Mouse (Mus musculus): ENCODE results near the gene Pdap1. TPM values are rescaled to one million over a fixed set of nuclear protein-coding genes. Genes with fewer than 3 reads are reported as not detected.
A peak's percentile ranks its signal among the peaks of the same experiment; 100 is the strongest.
"Not testable (repeated sequence)": the region's sequence is repeated elsewhere in the genome, so short reads cannot be mapped to it uniquely, and the experiment has no call there.

Pdap1 gene
- total RNA-seq, 2 experiments from 2014 or later: 106 to 111 TPM

DNA sequence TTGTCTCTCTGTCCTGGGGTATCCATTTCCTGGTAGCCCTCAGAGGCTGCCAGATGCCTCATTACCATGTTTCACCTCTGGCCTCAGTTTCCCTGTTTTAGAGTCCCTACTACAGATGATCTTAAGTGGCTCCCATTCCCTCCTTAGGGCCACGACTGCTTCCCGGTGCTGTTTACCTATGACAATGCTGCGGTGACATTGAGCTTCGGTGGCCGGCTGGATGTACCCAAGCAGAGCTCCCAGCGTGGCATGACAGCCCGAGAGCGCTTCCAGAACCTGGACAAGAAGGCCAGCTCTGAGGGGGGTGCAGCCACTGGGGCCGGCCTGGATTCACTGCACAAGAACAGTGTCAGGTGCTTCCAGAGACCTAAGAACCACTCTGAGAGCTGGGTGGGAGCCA, 13.5 kb downstream of the Pdap1 start:
- intact Hi-C loops (cut with DNase I): no loop called here
- DNase-seq (ENCODE audit: extremely low spot score in 1 of 2, low spot score in 2 of 2): no peak

GRCm38 (mm10) chr5:145123396-145123795, 16.6 kb downstream of the Pdap1 start:
- no peak for DNase-seq (ENCODE audit: extremely low spot score in 1 of 2, low spot score in 2 of 2)
- intact Hi-C loops (cut with DNase I): no loop called here

DNA sequence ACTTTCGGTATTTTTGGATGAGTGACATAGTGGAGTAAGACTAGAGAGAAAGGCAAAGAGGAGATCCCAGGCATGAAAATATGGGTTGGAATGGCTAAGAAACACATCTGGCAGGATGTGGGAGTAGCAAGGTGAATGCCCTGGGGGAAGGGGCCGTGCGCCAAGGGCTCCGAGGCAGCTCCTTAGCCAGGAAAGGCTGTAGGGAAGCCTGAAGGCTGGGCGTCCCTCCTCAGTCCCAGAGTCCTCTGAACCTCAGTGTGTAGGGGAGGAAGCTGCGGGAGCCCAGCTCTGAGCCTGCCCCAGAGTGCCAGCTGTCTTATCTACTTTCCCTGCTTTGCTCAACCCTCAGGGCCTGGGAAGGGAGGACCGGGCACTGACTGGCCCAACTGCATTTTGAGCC, 19.1 kb downstream of the Pdap1 start:
- intact Hi-C loops (cut with DNase I): no loop called here
- DNase-seq (ENCODE audit: extremely low spot score in 1 of 2, low spot score in 2 of 2): no peak

DNA sequence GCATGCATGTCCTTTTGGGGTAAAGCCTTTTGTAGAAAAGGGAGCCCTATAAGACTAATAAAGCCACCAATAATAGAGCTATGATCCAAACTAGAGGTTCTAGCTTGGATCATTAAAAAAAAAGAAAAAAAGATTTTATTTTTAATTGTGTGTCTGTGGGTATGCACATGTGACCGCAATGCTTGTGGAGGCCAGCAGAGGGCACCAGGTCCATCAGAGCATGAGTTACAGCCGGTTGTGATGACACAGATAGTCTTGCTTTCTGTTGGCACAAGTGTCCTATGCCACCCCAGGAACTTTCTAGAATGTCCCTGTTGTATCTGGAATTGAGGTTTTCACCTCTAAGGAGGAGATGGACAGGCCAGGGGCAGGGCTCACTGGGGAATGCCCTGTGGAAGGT, 20.7 kb downstream of the Pdap1 start:
- intact Hi-C loops (cut with DNase I): no loop called here
- no peak for DNase-seq (ENCODE audit: extremely low spot score in 1 of 2, low spot score in 2 of 2)

- intact Hi-C loops (cut with DNase I): no loop called here
Observed at GRCm38 (mm10) chr5:145118461-145118860, 21.6 kb downstream of the Pdap1 start.

DNA sequence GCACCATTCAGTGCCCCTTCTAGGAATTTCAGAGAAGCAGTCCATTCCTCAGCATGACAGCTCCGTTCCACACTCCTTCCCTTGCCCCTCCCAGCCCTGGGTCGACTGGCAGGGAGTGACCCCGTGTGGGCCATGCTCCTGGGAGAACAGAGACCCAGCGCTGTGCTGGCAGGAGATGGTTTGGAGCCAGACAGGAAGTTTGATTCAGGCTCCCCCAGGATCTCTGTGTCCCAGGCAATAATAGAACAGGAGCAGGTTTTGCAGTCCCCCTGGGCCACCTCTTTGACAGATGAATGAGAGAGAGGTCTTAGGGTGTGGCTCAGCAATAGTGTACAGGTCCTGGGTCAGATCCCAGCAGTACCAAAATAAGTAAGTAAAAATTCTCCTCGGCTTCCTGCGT, 22.0 kb downstream of the Pdap1 start:
- no peak for DNase-seq (ENCODE audit: extremely low spot score in 1 of 2, low spot score in 2 of 2)
- intact Hi-C loops (cut with DNase I): no loop called here

More at GRCm38 (mm10) chr5:145118461-145118860, 21.6 kb downstream of the Pdap1 start:
- DNase-seq (ENCODE audit: extremely low spot score in 1 of 2, low spot score in 2 of 2): no peak

DNA sequence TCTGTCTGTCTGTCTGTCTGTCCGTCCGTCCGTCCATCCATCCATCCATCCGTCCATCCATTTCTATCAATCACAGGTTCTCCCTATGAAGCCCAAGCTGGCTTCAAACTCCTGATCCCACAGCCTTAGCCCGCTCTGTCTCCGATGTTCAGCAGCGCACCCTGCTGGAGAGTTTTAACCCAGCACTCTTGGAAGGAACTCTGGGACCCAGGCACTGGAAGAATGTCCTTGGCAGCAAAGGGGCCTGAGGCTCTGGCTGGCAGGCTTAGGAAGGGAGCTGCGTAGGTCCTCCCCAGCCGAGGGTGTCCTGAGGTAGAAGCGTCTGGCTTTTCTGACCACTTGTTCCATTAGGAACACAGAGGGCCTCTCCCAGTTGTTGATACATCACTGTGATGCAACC, 23.1 kb downstream of the Pdap1 start:
- intact Hi-C loops (cut with DNase I): no loop called here

GRCm38 (mm10) chr5:145116316-145116715, 23.7 kb downstream of the Pdap1 start:
- intact Hi-C loops (cut with DNase I): no loop called here
- peak in 1 of 2 experiments; percentile 84 for DNase-seq (ENCODE audit: extremely low spot score in 1 of 2, low spot score in 2 of 2)

More for the DNA sequence above, 23.1 kb downstream of the Pdap1 start:
- peak in 1 of 2 experiments; percentile 79 for DNase-seq (ENCODE audit: extremely low spot score in 1 of 2, low spot score in 2 of 2)

GRCm38 (mm10) chr5:145115736-145116135, 24.3 kb downstream of the Pdap1 start:
- intact Hi-C loops (cut with DNase I): no loop called here
- DNase-seq (ENCODE audit: extremely low spot score in 1 of 2, low spot score in 2 of 2): no peak

DNA sequence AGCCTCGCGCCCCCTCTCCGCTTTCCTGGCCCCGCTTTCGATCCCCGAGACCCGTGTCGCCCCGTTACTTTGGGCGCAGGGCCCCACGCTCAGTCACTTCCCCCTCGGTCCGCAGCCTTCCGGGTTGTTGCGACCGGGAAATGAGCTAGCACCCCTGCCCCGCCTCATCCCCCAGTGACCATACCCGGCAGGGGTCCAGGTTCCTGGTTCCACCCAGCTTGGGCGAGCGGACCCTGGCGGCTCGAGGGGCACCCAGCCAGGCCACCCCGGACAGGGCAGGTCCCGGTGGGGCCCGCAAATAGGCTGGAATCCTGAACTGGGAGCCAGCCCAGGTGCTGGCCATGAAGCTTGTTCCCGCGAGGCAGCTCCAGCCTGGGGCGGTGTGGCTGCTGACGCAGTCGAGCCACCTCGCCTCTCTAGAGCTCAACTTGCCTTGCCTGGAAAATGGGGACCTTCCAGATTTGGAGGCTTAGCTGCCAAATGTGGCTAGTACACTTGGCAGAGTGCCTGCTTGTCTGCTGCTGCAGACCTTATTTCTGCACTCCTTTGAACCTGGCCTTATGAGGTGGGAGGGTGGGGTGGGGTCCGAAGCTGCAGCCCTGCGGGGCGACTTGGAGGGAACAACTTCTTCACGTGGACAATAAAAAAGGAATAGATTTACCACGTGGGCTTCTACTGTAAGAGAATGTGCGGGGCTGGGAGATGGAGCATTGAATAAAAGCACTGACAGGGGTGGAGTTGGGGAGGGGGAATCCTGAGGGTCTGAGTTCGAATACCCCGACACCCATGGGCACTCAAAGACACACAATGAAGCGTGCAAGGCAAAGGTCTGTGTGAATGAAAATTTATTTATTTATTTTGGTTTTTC, 25.2 kb downstream of the Pdap1 start:
- intact Hi-C loops (cut with DNase I): no loop called here
- peak in 1 of 2 experiments; percentile 85 for DNase-seq (ENCODE audit: extremely low spot score in 1 of 2, low spot score in 2 of 2)

GRCm38 (mm10) chr5:145114071-145114605, 25.9 kb downstream of the Pdap1 start, which contains the start of gene Arpc1b:
Gene Arpc1b (plus strand): TSS chr5:145114215.
- DNase-seq (ENCODE audit: extremely low spot score in 1 of 2, low spot score in 2 of 2): peak in 1 of 2 experiments; percentile 88
- intact Hi-C loops (cut with DNase I): no loop called here

- no peak for DNase-seq (ENCODE audit: extremely low spot score in 1 of 2, low spot score in 2 of 2)
- intact Hi-C loops (cut with DNase I): no loop called here
Observed at GRCm38 (mm10) chr5:145113416-145113815, 26.6 kb downstream of the Pdap1 start.

DNA sequence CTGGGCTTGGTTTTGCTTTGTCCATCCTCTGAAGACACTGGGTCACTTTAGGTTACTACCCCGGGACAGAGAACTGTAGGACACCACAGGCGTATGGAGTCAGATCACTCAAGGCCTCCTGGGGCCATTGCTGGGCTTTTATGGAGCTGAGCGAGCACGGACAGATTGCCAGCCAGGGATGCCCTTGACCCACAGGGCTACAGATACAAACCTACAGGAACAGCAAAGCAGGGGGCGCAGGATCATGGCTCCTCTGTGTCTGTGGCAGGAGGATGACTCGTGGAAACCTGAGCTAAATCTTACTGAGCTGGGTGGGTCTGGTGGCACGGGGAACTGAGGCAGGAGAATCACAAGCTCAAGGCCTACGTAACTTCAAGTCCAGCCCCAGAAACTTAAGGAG, 27.5 kb downstream of the Pdap1 start:
- intact Hi-C loops (cut with DNase I): no loop called here
- no peak for DNase-seq (ENCODE audit: extremely low spot score in 1 of 2, low spot score in 2 of 2)

DNA sequence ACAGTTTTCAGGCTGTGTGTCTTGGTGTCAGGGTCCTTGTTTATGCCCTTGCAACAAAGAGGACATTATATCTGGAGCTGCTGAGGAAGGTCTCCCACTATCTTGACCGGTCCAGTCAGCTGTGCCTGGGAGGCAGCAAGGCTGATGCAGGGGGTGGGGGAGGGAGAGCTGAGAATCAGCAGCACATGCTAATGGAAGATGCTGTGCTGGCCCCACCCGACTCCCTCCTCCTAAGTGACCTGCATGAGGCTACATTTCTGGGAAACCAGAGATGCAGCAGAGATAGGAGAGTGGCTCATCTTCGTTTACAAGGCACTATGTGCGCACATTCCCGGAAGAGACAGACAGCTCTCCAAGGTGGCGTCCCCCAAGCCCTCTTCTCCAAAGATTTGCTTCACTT, 29.6 kb downstream of the Pdap1 start:
- DNase-seq (ENCODE audit: extremely low spot score in 1 of 2, low spot score in 2 of 2): no peak
- intact Hi-C loops (cut with DNase I): no loop called here

DNA sequence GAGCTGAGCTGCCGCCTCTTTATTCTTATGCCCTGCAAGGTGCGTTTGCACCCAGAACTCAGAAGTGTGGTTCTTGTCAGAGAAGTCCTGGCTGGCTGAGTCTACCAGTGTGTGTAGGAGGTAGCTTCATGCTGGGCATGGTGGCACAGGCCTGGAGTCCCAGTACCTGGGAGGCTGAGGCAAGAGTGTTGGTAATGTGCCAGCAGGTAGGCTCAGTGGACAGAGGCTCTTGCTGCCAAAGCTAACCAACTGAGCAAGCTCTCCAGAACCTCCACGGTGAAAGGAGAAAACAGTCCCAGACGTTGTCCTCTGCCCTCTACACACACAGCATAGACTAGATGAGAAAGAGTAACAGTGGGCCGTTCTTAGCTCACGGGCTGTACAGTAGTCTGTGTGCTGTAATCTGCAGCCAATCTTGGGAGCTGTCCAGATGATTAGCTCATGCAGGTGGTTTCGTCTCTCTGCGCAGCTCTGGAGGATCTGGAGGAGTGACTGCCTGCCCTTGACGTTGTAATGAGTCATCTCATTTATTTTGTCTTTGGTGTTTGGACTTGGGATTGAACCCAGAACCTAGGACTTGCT, 34.3 kb downstream of the Pdap1 start:
- intact Hi-C loops (cut with DNase I): no loop called here
- DNase-seq (ENCODE audit: extremely low spot score in 1 of 2, low spot score in 2 of 2): no peak

DNA sequence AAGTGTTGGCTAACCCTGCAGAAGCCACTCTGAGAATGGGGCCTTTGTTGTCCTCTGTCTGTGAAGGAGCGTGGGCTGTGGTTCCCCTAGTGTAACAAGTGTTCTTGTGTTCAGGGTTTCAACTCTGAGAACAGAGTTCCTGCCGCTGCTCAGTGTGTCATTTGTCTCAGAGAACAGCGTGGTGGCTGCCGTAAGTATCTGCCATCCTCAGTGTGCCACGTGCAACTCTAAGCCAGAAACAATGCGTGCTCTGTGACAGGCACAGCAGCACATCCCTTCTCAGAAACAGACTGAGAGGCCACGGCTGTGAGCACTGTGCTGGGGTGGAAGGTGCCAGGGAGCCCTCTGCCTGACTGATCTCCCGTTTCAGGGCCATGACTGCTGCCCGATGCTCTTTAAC, 35.7 kb downstream of the Pdap1 start:
- intact Hi-C loops (cut with DNase I): no loop called here
- no peak for DNase-seq (ENCODE audit: extremely low spot score in 1 of 2, low spot score in 2 of 2)

DNA sequence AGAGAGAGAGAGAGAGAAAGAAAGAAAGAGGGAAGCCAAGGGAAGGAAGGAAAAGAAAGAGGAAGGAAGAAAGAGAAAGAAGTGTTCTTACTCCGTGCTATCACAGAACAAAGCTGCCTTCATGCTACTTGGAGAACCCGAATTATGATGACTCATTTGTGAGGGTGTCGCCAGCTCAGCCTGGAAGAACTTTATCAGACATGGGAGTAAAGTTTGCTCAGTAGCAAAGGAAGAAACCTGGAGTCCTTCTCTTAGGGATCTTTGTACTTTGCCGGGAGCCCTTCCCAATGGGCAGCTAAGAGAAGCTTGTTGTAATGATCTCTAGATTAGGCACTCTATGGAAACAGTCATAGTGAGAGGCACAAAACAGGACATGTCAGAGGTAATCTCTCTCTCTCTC, 37.3 kb downstream of the Pdap1 start:
- DNase-seq (ENCODE audit: extremely low spot score in 1 of 2, low spot score in 2 of 2): no peak
- intact Hi-C loops (cut with DNase I): no loop called here

DNA sequence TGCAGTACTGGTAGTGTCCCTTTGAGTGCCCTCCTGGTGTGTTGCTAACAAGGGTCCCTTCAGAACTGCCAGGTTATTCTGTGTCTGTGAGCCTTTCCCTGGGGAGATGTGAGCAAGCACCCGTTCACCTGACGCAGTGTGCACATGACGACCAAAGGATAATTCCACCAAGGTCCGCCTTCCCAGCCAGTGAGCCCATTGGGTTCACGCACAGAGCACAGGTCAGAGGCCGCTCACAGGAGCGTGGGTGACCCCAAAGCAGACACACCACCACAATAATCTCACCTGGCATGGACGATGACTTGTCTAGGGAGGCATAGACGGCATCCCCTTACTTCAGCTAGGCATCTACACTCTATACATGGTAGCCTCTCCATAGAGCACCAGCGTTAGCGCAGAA, 38.6 kb downstream of the Pdap1 start:
- intact Hi-C loops (cut with DNase I): not testable (repeated sequence)

DNA sequence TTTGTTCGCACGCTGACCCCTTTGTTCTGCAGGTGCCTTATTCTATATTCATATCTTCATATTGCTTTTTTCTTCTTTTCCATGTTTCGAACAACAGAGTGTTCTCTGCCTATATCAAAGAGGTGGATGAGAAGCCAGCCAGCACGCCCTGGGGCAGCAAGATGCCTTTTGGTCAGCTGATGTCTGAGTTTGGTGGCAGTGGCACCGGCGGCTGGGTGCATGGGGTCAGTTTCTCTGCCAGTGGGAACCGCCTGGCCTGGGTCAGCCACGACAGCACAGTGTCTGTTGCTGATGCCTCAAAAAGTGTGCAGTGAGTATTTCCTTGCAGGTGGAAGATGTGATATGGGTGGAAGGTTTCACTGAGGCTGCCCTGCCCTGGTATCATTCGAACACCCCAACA, 39.1 kb downstream of the Pdap1 start:
- DNase-seq (ENCODE audit: extremely low spot score in 1 of 2, low spot score in 2 of 2): no peak
- intact Hi-C loops (cut with DNase I): no loop called here

More for the DNA sequence above, 38.6 kb downstream of the Pdap1 start:
- not testable (repeated sequence) for DNase-seq (ENCODE audit: extremely low spot score in 1 of 2, low spot score in 2 of 2)

DNA sequence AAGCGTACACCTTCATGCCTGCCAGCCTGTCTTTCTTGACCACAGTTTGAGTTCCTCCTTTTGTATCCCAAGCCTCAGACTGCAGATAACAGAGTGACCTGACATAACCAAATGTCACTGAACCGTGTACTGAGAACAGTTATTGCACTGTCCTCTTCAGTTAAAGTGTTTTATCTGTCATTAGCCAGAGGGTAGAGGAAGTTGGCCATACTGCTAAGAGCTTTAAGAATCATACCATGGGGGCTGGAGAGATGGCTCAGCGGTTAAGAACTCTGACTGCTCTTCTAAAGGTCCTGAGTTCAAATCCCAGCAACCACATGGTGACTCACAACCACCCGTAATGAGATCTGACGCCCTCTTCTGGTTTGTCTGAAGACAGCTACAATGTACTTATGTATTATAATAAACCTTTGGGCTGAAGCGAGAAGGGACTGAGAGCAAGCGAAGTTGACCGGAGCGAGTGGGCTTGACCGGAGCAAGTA, 41.7 kb downstream of the Pdap1 start:
- no peak for DNase-seq (ENCODE audit: extremely low spot score in 1 of 2, low spot score in 2 of 2)
- intact Hi-C loops (cut with DNase I): no loop called here
